Mouse (Mus musculus): ENCODE results near the gene Gm29427.

DNA sequence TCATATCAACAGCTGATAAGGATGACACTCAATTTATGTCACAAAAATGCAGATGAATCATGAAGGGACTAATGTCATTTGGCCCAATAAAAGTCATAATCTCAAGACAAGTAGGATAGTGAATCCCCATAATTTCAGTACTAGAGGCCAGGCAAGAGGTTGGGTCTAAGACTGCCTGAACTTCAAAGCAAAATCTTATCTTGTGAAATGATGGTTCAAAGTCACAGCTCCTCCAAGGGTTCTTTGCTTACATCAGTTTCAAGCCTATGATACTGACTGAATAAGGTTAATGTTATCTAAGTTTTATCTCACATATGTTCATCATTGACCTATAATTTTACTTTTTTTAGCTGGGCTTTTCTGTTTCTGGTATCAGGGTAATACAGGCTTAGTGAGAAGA is 74.6 kb downstream of the Gm29427 start:
- TF ChIP-seq CTCF (IDR thresholded peaks at IDR 0.05; ENCODE audit: control insufficient read depth, insufficient read depth, insufficient replicate concordance, low read depth, low read length): no peak
- no peak for TF ChIP-seq POLR2A (IDR thresholded peaks at IDR 0.05; ENCODE audit: control insufficient read depth, low read depth, low read length)
